Comparison of ENCODE assay signal across 9 mouse cellular contexts in genomic region chr3:19953425-19953824, GRCm38 (mm10). TPM values are rescaled to one million over a fixed set of nuclear protein-coding genes. Genes with fewer than 3 reads are reported as not detected.
DNase-seq lines count a peak whose midpoint lies in the region; ATAC-seq and TF ChIP-seq lines count a peak whose summit lies in the region.
"Had no signal": no experiment of that assay in that cellular context is flagged by ENCODE, and none has a peak within 500 bp of the region (broad histone marks: within the 10 kb centered on the region; RNA-seq: fewer than 3 reads in every experiment).

No protein-coding gene starts in this region.

- peak overlapping the region; percentile 65 for H3K27ac ChIP-seq in forebrain, embryonic 10.5 days
- H3K27ac ChIP-seq in forebrain, postnatal 0 days (ENCODE audit: low read depth, low read length), result no peak overlapping the region
- H3K27ac ChIP-seq in layer of hippocampus, adult 2 months, result peak overlapping the region; percentile 67
- H3K27ac ChIP-seq in liver, embryonic 15.5 days (replicated peaks), result peak overlapping the region; percentile 67
- no peak overlapping the region for H3K27ac ChIP-seq in intestine, postnatal 0 days (ENCODE audit: low read depth, low read length)

- no peak overlapping the region for H3K4me3 ChIP-seq in forebrain, embryonic 10.5 days
- H3K4me3 ChIP-seq in forebrain, postnatal 0 days (ENCODE audit: low read depth, low read length), result no peak overlapping the region
- no peak overlapping the region for H3K4me3 ChIP-seq in layer of hippocampus, adult 2 months
- no peak overlapping the region for H3K4me3 ChIP-seq in liver, embryonic 15.5 days (replicated peaks)
- H3K4me3 ChIP-seq in intestine, postnatal 0 days (ENCODE audit: low read depth, low read length), result no peak overlapping the region

- H3K9ac ChIP-seq in forebrain, postnatal 0 days, result no peak overlapping the region
- H3K9ac ChIP-seq in liver, embryonic 15.5 days, result no peak overlapping the region
- H3K9ac ChIP-seq in intestine, postnatal 0 days (ENCODE audit: low read depth, low read length), result no peak overlapping the region

- no peak for DNase-seq in forebrain, embryonic 10.5 days (ENCODE audit: extremely low spot score, low spot score)
- no peak for DNase-seq in forebrain, postnatal 0 days
- no peak for DNase-seq in layer of hippocampus, adult 2 months (ENCODE audit: low spot score in 2 of 2)
- no peak for DNase-seq in layer of hippocampus, adult 9-10 months (ENCODE audit: low spot score)
- peak; percentile 44 for DNase-seq in embryo, embryonic 10.5 days (ENCODE audit: low spot score)
- no peak for DNase-seq in cerebellum, postnatal 4 days (ENCODE audit: low spot score in 2 of 2)

- H3K9me3 ChIP-seq in forebrain, embryonic 10.5 days, result no peaks in the 10 kb centered on the region
- no peaks in the 10 kb centered on the region for H3K9me3 ChIP-seq in forebrain, postnatal 0 days (ENCODE audit: low read length)
- no peaks in the 10 kb centered on the region for H3K9me3 ChIP-seq in liver, embryonic 15.5 days (replicated peaks)
- H3K9me3 ChIP-seq in intestine, postnatal 0 days (ENCODE audit: control insufficient read depth), result no peaks in the 10 kb centered on the region

- TF ChIP-seq CTCF in forebrain, postnatal 0 days (IDR thresholded peaks at IDR 0.05; ENCODE audit: low read depth), result no peak
- TF ChIP-seq CTCF in layer of hippocampus, adult 2 months (conservative IDR thresholded peaks at IDR 0.05), result no peak
- TF ChIP-seq CTCF in intestine, postnatal 0 days (IDR thresholded peaks at IDR 0.05; ENCODE audit: low read depth), result no peak

- no peaks in the 10 kb centered on the region for H3K27me3 ChIP-seq in forebrain, embryonic 10.5 days (ENCODE audit: poor library complexity, severe bottlenecking)
- H3K27me3 ChIP-seq in forebrain, postnatal 0 days (ENCODE audit: insufficient read depth, low read length), result no peaks in the 10 kb centered on the region
- no peaks in the 10 kb centered on the region for H3K27me3 ChIP-seq in liver, embryonic 15.5 days
- H3K27me3 ChIP-seq in intestine, postnatal 0 days (replicated peaks; ENCODE audit: control insufficient read depth, insufficient read depth, low read length), result no peaks in the 10 kb centered on the region

- H3K4me1 ChIP-seq in forebrain, embryonic 10.5 days, result peaks cover 43% of the 10 kb centered on the region
- H3K4me1 ChIP-seq in forebrain, postnatal 0 days (ENCODE audit: insufficient read depth), result no peaks in the 10 kb centered on the region
- peaks cover 9% of the 10 kb centered on the region; the same call in 1 of the 2 replicates for H3K4me1 ChIP-seq in liver, embryonic 15.5 days (replicated peaks)
- H3K4me1 ChIP-seq in intestine, postnatal 0 days (replicated peaks; ENCODE audit: control insufficient read depth, insufficient read depth, low read length), result no peaks in the 10 kb centered on the region; the same call in 1 of the 2 replicates

- no peak overlapping the region for H3K4me2 ChIP-seq in forebrain, postnatal 0 days (ENCODE audit: low read depth)
- no peak overlapping the region for H3K4me2 ChIP-seq in liver, embryonic 15.5 days
- no peak overlapping the region for H3K4me2 ChIP-seq in intestine, postnatal 0 days (replicated peaks; ENCODE audit: low read depth)

- 10% methylated on average over 1 of the region's 1 CpGs for WGBS in forebrain, embryonic 10.5 days
- 10% methylated on average over 1 of the region's 1 CpGs for WGBS in forebrain, postnatal 0 days
- 70% methylated on average over 1 of the region's 1 CpGs for WGBS in liver, embryonic 15.5 days (ENCODE audit: insufficient replicate concordance)
- 78% methylated on average over 1 of the region's 1 CpGs for WGBS in intestine, postnatal 0 days

- H3K36me3 ChIP-seq in forebrain, embryonic 10.5 days (replicated peaks), result no peaks in the 10 kb centered on the region
- no peaks in the 10 kb centered on the region for H3K36me3 ChIP-seq in forebrain, postnatal 0 days (ENCODE audit: insufficient read depth)
- H3K36me3 ChIP-seq in liver, embryonic 15.5 days (replicated peaks), result no peaks in the 10 kb centered on the region
- H3K36me3 ChIP-seq in intestine, postnatal 0 days (ENCODE audit: control insufficient read depth, insufficient read depth), result no peaks in the 10 kb centered on the region

- no peak for ATAC-seq in forebrain, postnatal 0 days
- ATAC-seq in liver, embryonic 15.5 days (ENCODE audit: insufficient read depth), result no peak
- no peak for ATAC-seq in intestine, postnatal 0 days

RNA-seq across cellular contexts. Expression of gene Cp, which starts 3.4 kb away (rescaled TPM):
- 6.4 and 9.0 TPM in 2 replicates for polyA plus RNA-seq in forebrain, embryonic 10.5 days (2016; fragmentation: Nextera tagmentation; extraction: Ambion mirVana)
- total RNA-seq in forebrain, postnatal 0 days (2014; rRNA removed), result 10.1 and 18.5 TPM in 2 replicates
- 6.4 and 8.4 TPM in 2 replicates for polyA plus RNA-seq in forebrain, postnatal 0 days (2015; fragmentation: Nextera tagmentation; extraction: Ambion mirVana)
- total RNA-seq in layer of hippocampus, adult 2 months (2021), result 10 to 100 TPM in 1 of 2 experiments, 1 to 10 TPM in 1; 7.7 to 10.9 TPM
- polyA plus RNA-seq in liver, embryonic 15.5 days (2015; fragmentation: Nextera tagmentation; extraction: Ambion mirVana), result 38.6 and 58.7 TPM in 2 replicates
- polyA plus RNA-seq in intestine, postnatal 0 days (2015; fragmentation: Nextera tagmentation; extraction: Ambion mirVana), result 1.2 and 1.8 TPM in 2 replicates
- total RNA-seq: MEL had no signal

Comparison
In these comparisons a context has a peak if more than half of its experiments do, and no peak if none do; other contexts are left out.
1. H3K27ac ChIP-seq: peak in forebrain, embryonic 10.5 days (single experiment), layer of hippocampus, adult 2 months (single experiment) and liver, embryonic 15.5 days (single experiment); none in forebrain, postnatal 0 days (single experiment) and intestine, postnatal 0 days (single experiment).